Mouse (Mus musculus): ENCODE data around the gene Acap2. TPM values are rescaled to one million over a fixed set of nuclear protein-coding genes. Genes with fewer than 3 reads are reported as not detected.

Acap2 gene
- polyA plus RNA-seq, 1 experiment, result 9.2 TPM

- no peaks in the 10 kb centered on the region for H3K36me3 ChIP-seq (ENCODE audit: control insufficient read depth, insufficient read depth, low read length)
- H3K4me1 ChIP-seq (ENCODE audit: control insufficient read depth, insufficient read depth, insufficient read length), result peaks cover 5% of the 10 kb centered on the region; the same call in 1 of the 2 replicates
- no peak for TF ChIP-seq CTCF (IDR thresholded peaks at IDR 0.05; ENCODE audit: extremely low read depth, insufficient read depth, insufficient read length, insufficient replicate concordance)
- TF ChIP-seq POLR2A (IDR thresholded peaks at IDR 0.05; ENCODE audit: low read depth, low read length), result no peak
- WGBS, result 10% methylated on average over 5 of the region's 5 CpGs
- no peak overlapping the region for H3K27ac ChIP-seq (ENCODE audit: insufficient read depth, low read length)
- no peak overlapping the region for H3K4me3 ChIP-seq (ENCODE audit: extremely low read depth, insufficient read depth, insufficient read length)
- no peaks in the 10 kb centered on the region for H3K27me3 ChIP-seq (ENCODE audit: control insufficient read depth, insufficient read depth, low read length)
- DNase-seq (ENCODE audit: low read depth in 1 of 2, low spot score in 2 of 2), result no peak
Measured at GRCm38 (mm10) chr16:31209911-31210310, 8.9 kb upstream of the Acap2 start.

- Histone ChIP-seq H3K27me3 (ENCODE audit: control insufficient read depth, insufficient read depth, low read length) (no peaks in the 10 kb centered on the region), H3K36me3 (ENCODE audit: control insufficient read depth, insufficient read depth, low read length) (no peaks in the 10 kb centered on the region), H3K4me3 (ENCODE audit: extremely low read depth, insufficient read depth, insufficient read length) (no peak overlapping the region), H3K27ac (ENCODE audit: insufficient read depth, low read length) (no peak overlapping the region), H3K4me1 (ENCODE audit: control insufficient read depth, insufficient read depth, insufficient read length) (peaks cover 5% of the 10 kb centered on the region)
- 48% methylated on average over 7 of the region's 7 CpGs for WGBS
- TF ChIP-seq POLR2A (IDR thresholded peaks at IDR 0.05; ENCODE audit: low read depth, low read length) (no peak), CTCF (IDR thresholded peaks at IDR 0.05; ENCODE audit: extremely low read depth, insufficient read depth, insufficient read length, insufficient replicate concordance) (no peak)
- no peak for DNase-seq (ENCODE audit: low read depth in 1 of 2, low spot score in 2 of 2)
Measured at GRCm38 (mm10) chr16:31205726-31206125, 4.7 kb upstream of the Acap2 start.

GRCm38 (mm10) chr16:31205187-31205586 lies 4.1 kb upstream of the Acap2 start:
- Histone ChIP-seq H3K4me3 (ENCODE audit: extremely low read depth, insufficient read depth, insufficient read length) (no peak overlapping the region), H3K27me3 (ENCODE audit: control insufficient read depth, insufficient read depth, low read length) (no peaks in the 10 kb centered on the region), H3K27ac (ENCODE audit: insufficient read depth, low read length) (no peak overlapping the region), H3K36me3 (ENCODE audit: control insufficient read depth, insufficient read depth, low read length) (no peaks in the 10 kb centered on the region), H3K4me1 (ENCODE audit: control insufficient read depth, insufficient read depth, insufficient read length) (peaks cover 5% of the 10 kb centered on the region)
- DNase-seq (ENCODE audit: low read depth in 1 of 2, low spot score in 2 of 2), result no peak
- TF ChIP-seq POLR2A (IDR thresholded peaks at IDR 0.05; ENCODE audit: low read depth, low read length), result no peak
- no peak for TF ChIP-seq CTCF (IDR thresholded peaks at IDR 0.05; ENCODE audit: extremely low read depth, insufficient read depth, insufficient read length, insufficient replicate concordance)
- WGBS, result 90% methylated on average over 8 of the region's 8 CpGs

- DNase-seq (ENCODE audit: low read depth in 1 of 2, low spot score in 2 of 2), result no peak
- H3K27ac ChIP-seq (ENCODE audit: insufficient read depth, low read length), result no peak overlapping the region
- peaks cover 3% of the 10 kb centered on the region for H3K4me1 ChIP-seq (ENCODE audit: control insufficient read depth, insufficient read depth, insufficient read length)
- TF ChIP-seq POLR2A (IDR thresholded peaks at IDR 0.05; ENCODE audit: low read depth, low read length) (no peak), CTCF (IDR thresholded peaks at IDR 0.05; ENCODE audit: extremely low read depth, insufficient read depth, insufficient read length, insufficient replicate concordance) (no peak)
- no peaks in the 10 kb centered on the region for H3K27me3 ChIP-seq (ENCODE audit: control insufficient read depth, insufficient read depth, low read length)
- H3K36me3 ChIP-seq (ENCODE audit: control insufficient read depth, insufficient read depth, low read length), result no peaks in the 10 kb centered on the region
- H3K4me3 ChIP-seq (ENCODE audit: extremely low read depth, insufficient read depth, insufficient read length), result no peak overlapping the region
- WGBS, result 82% methylated on average over 1 of the region's 1 CpGs
Measured at GRCm38 (mm10) chr16:31204216-31204615, 3.2 kb upstream of the Acap2 start.

- DNase-seq (ENCODE audit: low read depth in 1 of 2, low spot score in 2 of 2), result no peak
- TF ChIP-seq CTCF (IDR thresholded peaks at IDR 0.05; ENCODE audit: extremely low read depth, insufficient read depth, insufficient read length, insufficient replicate concordance) (no peak), POLR2A (IDR thresholded peaks at IDR 0.05; ENCODE audit: low read depth, low read length) (no peak)
- Histone ChIP-seq H3K27ac (ENCODE audit: insufficient read depth, low read length) (no peak overlapping the region), H3K27me3 (ENCODE audit: control insufficient read depth, insufficient read depth, low read length) (no peaks in the 10 kb centered on the region), H3K36me3 (ENCODE audit: control insufficient read depth, insufficient read depth, low read length) (no peaks in the 10 kb centered on the region), H3K4me3 (ENCODE audit: extremely low read depth, insufficient read depth, insufficient read length) (no peak overlapping the region), H3K4me1 (ENCODE audit: control insufficient read depth, insufficient read depth, insufficient read length) (peaks cover 5% of the 10 kb centered on the region)
- WGBS, result 62% methylated on average over 2 of the region's 2 CpGs
Measured at GRCm38 (mm10) chr16:31201704-31202103, 659 bp upstream of the Acap2 start.

GRCm38 (mm10) chr16:31199926-31200789 lies 887 bp downstream of the Acap2 start:
- TF ChIP-seq CTCF (IDR thresholded peaks at IDR 0.05; ENCODE audit: extremely low read depth, insufficient read depth, insufficient read length, insufficient replicate concordance), result 0 out of 2 replicates have a peak, but pooled peaks have one; percentile 0
- no peak for TF ChIP-seq POLR2A (IDR thresholded peaks at IDR 0.05; ENCODE audit: low read depth, low read length)

GRCm38 (mm10) chr16:31199591-31199925 lies 1.5 kb downstream of the Acap2 start:
- DNase-seq (ENCODE audit: low read depth in 1 of 2, low spot score in 2 of 2), result no peak
- H3K4me3 ChIP-seq (ENCODE audit: extremely low read depth, insufficient read depth, insufficient read length), result peak overlapping the region; percentile 73
- no peaks in the 10 kb centered on the region for H3K36me3 ChIP-seq (ENCODE audit: control insufficient read depth, insufficient read depth, low read length)
- peak overlapping the region; percentile 90 for H3K27ac ChIP-seq (ENCODE audit: insufficient read depth, low read length)
- 15% methylated on average over 14 of the region's 14 CpGs for WGBS
- TF ChIP-seq POLR2A (IDR thresholded peaks at IDR 0.05; ENCODE audit: low read depth, low read length), result no peak
- H3K4me1 ChIP-seq (ENCODE audit: control insufficient read depth, insufficient read depth, insufficient read length), result peaks cover 5% of the 10 kb centered on the region
- H3K27me3 ChIP-seq (ENCODE audit: control insufficient read depth, insufficient read depth, low read length), result no peaks in the 10 kb centered on the region

More at GRCm38 (mm10) chr16:31199926-31200789, 887 bp downstream of the Acap2 start:
- Histone ChIP-seq H3K27ac (ENCODE audit: insufficient read depth, low read length) (peak overlapping the region; percentile 90), H3K27me3 (ENCODE audit: control insufficient read depth, insufficient read depth, low read length) (no peaks in the 10 kb centered on the region), H3K4me3 (ENCODE audit: extremely low read depth, insufficient read depth, insufficient read length) (peak overlapping the region; percentile 73), H3K4me1 (ENCODE audit: control insufficient read depth, insufficient read depth, insufficient read length) (peaks cover 5% of the 10 kb centered on the region), H3K36me3 (ENCODE audit: control insufficient read depth, insufficient read depth, low read length) (no peaks in the 10 kb centered on the region)
- WGBS, result 1% methylated on average over 55 of the region's 56 CpGs
- peak in 1 of 2 experiments; percentile 18 for DNase-seq (ENCODE audit: low read depth in 1 of 2, low spot score in 2 of 2)
